Mouse (Mus musculus) stomach, embryonic 16.5 days (tissue): Measurements from ENCODE around the gene Mrps9. TPM values are rescaled to one million over a fixed set of nuclear protein-coding genes. Genes with fewer than 3 reads are reported as not detected.
A peak's percentile ranks its signal among the peaks of the same experiment; 100 is the strongest.

Experiments
- ATAC-seq: fragments of 200-750 bp; cut with Nextera tagmentation; 2 replicates; pipeline ENCODE4 v1.8.0; 2017; ENCODE audit warnings: moderate number of reproducible peaks, moderate TSS enrichment; ENCODE audit not compliant: insufficient read depth, low FRiP score
- H3K27ac ChIP-seq: fragments of 300-500 bp; sonication (generic); 2 replicates; pipeline ENCODE4 v1.5.1; 2014; ENCODE audit warnings: low read length
- H3K27me3 ChIP-seq: fragments of 300-500 bp; sonication (generic); 2 replicates; pipeline ENCODE4 v1.6.1; 2014; ENCODE audit warnings: low read length, control low read depth, mixed read lengths; ENCODE audit not compliant: control insufficient read depth, insufficient read depth
- H3K36me3 ChIP-seq: fragments of 300-500 bp; sonication (generic); 2 replicates; pipeline ENCODE4 v1.6.1; 2014; ENCODE audit warnings: low read length; ENCODE audit not compliant: control insufficient read depth, insufficient read depth
- H3K4me1 ChIP-seq: fragments of 300-500 bp; sonication (generic); 2 replicates; pipeline ENCODE4 v1.6.1; 2014; ENCODE audit warnings: low read length, control low read depth, mixed read lengths; ENCODE audit not compliant: control insufficient read depth, insufficient read depth
- H3K4me2 ChIP-seq: fragments of 300-500 bp; sonication (generic); 2 replicates; pipeline ENCODE4 v1.6.1; 2014; ENCODE audit warnings: low read depth, low read length, mixed read lengths
- H3K4me3 ChIP-seq: fragments of 300-500 bp; sonication (generic); replicated peaks from 2 replicates; pipeline ENCODE4 v1.5.1; 2014; ENCODE audit warnings: mild to moderate bottlenecking, low read length
- H3K9ac ChIP-seq: fragments of 300-500 bp; sonication (generic); 2 replicates; pipeline ENCODE4 v1.6.1; 2014; ENCODE audit warnings: low read length
- H3K9me3 ChIP-seq: fragments of 300-500 bp; sonication (generic); replicated peaks from 2 replicates; pipeline ENCODE4 v1.6.1; 2016; ENCODE audit warnings: low read length, control low read depth; ENCODE audit not compliant: control insufficient read depth
- WGBS: fragments of 180-500 bp; shearing (Covaris S2); extraction: QIAGEN DNeasy Blood & Tissue Kit; methylation state at CpG from one replicate; pipeline ENCODE4 v1.1.7; 2014; 5-methylcytosine and 5-hydroxymethylcytosine counted together
- polyA plus RNA-seq: library from polyadenylated mRNA; unstranded; fragments of >200 nt; fragmentation: Nextera tagmentation; extraction: Ambion mirVana; gene quantifications from 2 replicates; pipeline ENCODE4 v1.2.1, GENCODE M21; 2015

Gene Mrps9
- 47.9 and 48.9 TPM in 2 replicates for polyA plus RNA-seq

GRCm38 (mm10) chr1:42850663-42851397 is at the start of gene Mrps9:
TSS of gene Mrps9 (plus strand) at chr1:42851233.
- Histone ChIP-seq H3K9me3 (no peaks in the 10 kb centered on the region), H3K4me2 (peak within 1 kb of the TSS; percentile 71), H3K36me3 (no peaks in the 10 kb centered on the region), H3K27ac (peak within 1 kb of the TSS; percentile 70), H3K4me1 (0 out of 2 replicates have a peak, but pooled peaks cover 3% of the 10 kb centered on the region), H3K27me3 (no peaks in the 10 kb centered on the region), H3K4me3 (peak within 1 kb of the TSS; percentile 100), H3K9ac (peak within 1 kb of the TSS; percentile 91)
- ATAC-seq = peak; percentile 99
- under 1% methylated on average over 23 of the region's 23 CpGs for WGBS

- Histone ChIP-seq H3K27ac (no peak overlapping the region), H3K9ac (no peak overlapping the region), H3K27me3 (no peaks in the 10 kb centered on the region), H3K36me3 (no peaks in the 10 kb centered on the region), H3K4me3 (no peak overlapping the region), H3K4me1 (no peaks in the 10 kb centered on the region), H3K9me3 (no peaks in the 10 kb centered on the region), H3K4me2 (no peak overlapping the region)
- WGBS = 85% methylated on average over 6 of the region's 6 CpGs
- no peak for ATAC-seq
These were observed 37.7 kb upstream of the Mrps9 start for GRCm38 (mm10) chr1:42813301-42813845.

- H3K27me3 ChIP-seq = no peaks in the 10 kb centered on the region
- H3K4me2 ChIP-seq = no peak overlapping the region
- H3K4me1 ChIP-seq = no peaks in the 10 kb centered on the region
- no peak overlapping the region for H3K9ac ChIP-seq
- H3K36me3 ChIP-seq = no peaks in the 10 kb centered on the region
- no peak overlapping the region for H3K27ac ChIP-seq
- H3K4me3 ChIP-seq = no peak overlapping the region
- WGBS = 75% methylated on average over 15 of the region's 15 CpGs
- ATAC-seq = no peak
- no peaks in the 10 kb centered on the region for H3K9me3 ChIP-seq
These were observed 36.0 kb upstream of the Mrps9 start for GRCm38 (mm10) chr1:42814798-42815619.

- H3K9me3 ChIP-seq = no peaks in the 10 kb centered on the region
- peak overlapping the region; percentile 63 for H3K4me2 ChIP-seq
- H3K4me1 ChIP-seq = 0 out of 2 replicates have a peak, but pooled peaks cover 3% of the 10 kb centered on the region
- H3K27ac ChIP-seq = peak overlapping the region; percentile 70
- no peaks in the 10 kb centered on the region for H3K27me3 ChIP-seq
- H3K4me3 ChIP-seq = peak overlapping the region; percentile 100
- no peaks in the 10 kb centered on the region for H3K36me3 ChIP-seq
- WGBS = 0% methylated on average over 21 of the region's 21 CpGs
- peak overlapping the region; percentile 91 for H3K9ac ChIP-seq
- no peak; the same call in 1 of the 2 replicates for ATAC-seq
These were observed 350 bp downstream of the Mrps9 start for GRCm38 (mm10) chr1:42851398-42851767.

GRCm38 (mm10) chr1:42851810-42852209 is 777 bp downstream of the Mrps9 start:
- Histone ChIP-seq H3K27me3 (no peaks in the 10 kb centered on the region), H3K4me1 (0 out of 2 replicates have a peak, but pooled peaks cover 3% of the 10 kb centered on the region), H3K9me3 (no peaks in the 10 kb centered on the region), H3K4me2 (peak overlapping the region; percentile 63), H3K9ac (peak overlapping the region; percentile 91), H3K4me3 (peak overlapping the region; percentile 100), H3K27ac (no peak overlapping the region), H3K36me3 (no peaks in the 10 kb centered on the region)
- no peak for ATAC-seq
- WGBS = 4% methylated on average over 16 of the region's 16 CpGs

GRCm38 (mm10) chr1:42864719-42865250 is 13.8 kb downstream of the Mrps9 start:
- no peak overlapping the region for H3K4me3 ChIP-seq
- 0 out of 2 replicates have a peak, but pooled peaks have one; percentile 10 for ATAC-seq
- no peaks in the 10 kb centered on the region for H3K9me3 ChIP-seq
- WGBS = 94% methylated on average over 5 of the region's 5 CpGs
- H3K4me2 ChIP-seq = no peak overlapping the region
- H3K9ac ChIP-seq = no peak overlapping the region
- H3K36me3 ChIP-seq = peaks cover 3% of the 10 kb centered on the region; the same call in 1 of the 2 replicates
- H3K27me3 ChIP-seq = no peaks in the 10 kb centered on the region
- H3K27ac ChIP-seq = no peak overlapping the region
- no peaks in the 10 kb centered on the region for H3K4me1 ChIP-seq

- Histone ChIP-seq H3K4me2 (no peak overlapping the region), H3K9ac (no peak overlapping the region), H3K27ac (no peak overlapping the region), H3K4me3 (no peak overlapping the region), H3K36me3 (peaks cover 3% of the 10 kb centered on the region; the same call in 1 of the 2 replicates), H3K9me3 (no peaks in the 10 kb centered on the region), H3K27me3 (no peaks in the 10 kb centered on the region), H3K4me1 (no peaks in the 10 kb centered on the region)
- no peak for ATAC-seq
- WGBS = 92% methylated on average over 4 of the region's 4 CpGs
These were observed 14.4 kb downstream of the Mrps9 start for GRCm38 (mm10) chr1:42865336-42865939.

GRCm38 (mm10) chr1:42865986-42866385 is 15.0 kb downstream of the Mrps9 start:
- Histone ChIP-seq H3K36me3 (peaks cover 3% of the 10 kb centered on the region; the same call in 1 of the 2 replicates), H3K9me3 (no peaks in the 10 kb centered on the region), H3K9ac (no peak overlapping the region), H3K27me3 (no peaks in the 10 kb centered on the region), H3K27ac (no peak overlapping the region), H3K4me3 (no peak overlapping the region), H3K4me1 (no peaks in the 10 kb centered on the region), H3K4me2 (no peak overlapping the region)
- no peak for ATAC-seq
- 92% methylated on average over 4 of the region's 4 CpGs for WGBS
